Mouse (Mus musculus) limb, embryonic 14.5 days (tissue): ENCODE measurements around the gene Ap1b1. TPM values are rescaled to one million over a fixed set of nuclear protein-coding genes. Genes with fewer than 3 reads are reported as not detected.

Source experiments
- ATAC-seq: fragments of 200-750 bp; cut with Nextera tagmentation; 2 replicates; pipeline ENCODE4 v1.8.0; 2017; ENCODE audit warnings: low read depth, moderate number of reproducible peaks, moderate TSS enrichment; ENCODE audit not compliant: low FRiP score
- DNase-seq: peaks from one replicate; pipeline ENCODE4 v3.0.0-alpha.2; 2015; ENCODE audit warnings: low spot score
- H3K27ac ChIP-seq: fragments of 300-500 bp; sonication (generic); replicated peaks from 2 replicates; pipeline ENCODE4 v1.5.1; 2014; ENCODE audit warnings: low read depth, mild to moderate bottlenecking, low read length, moderate library complexity, mixed read lengths
- H3K27me3 ChIP-seq: fragments of 300-500 bp; sonication (generic); 2 replicates; pipeline ENCODE4 v1.6.1; 2014; ENCODE audit warnings: low read length, mixed read lengths; ENCODE audit not compliant: control insufficient read depth, insufficient read depth
- H3K36me3 ChIP-seq: fragments of 300-500 bp; sonication (generic); 2 replicates; pipeline ENCODE4 v1.6.1; 2014; ENCODE audit warnings: mild to moderate bottlenecking, low read length, moderate library complexity, mixed read lengths; ENCODE audit not compliant: control insufficient read depth, insufficient read depth
- H3K4me1 ChIP-seq: fragments of 300-500 bp; sonication (generic); 2 replicates; pipeline ENCODE4 v1.6.1; 2014; ENCODE audit warnings: antibody characterized with exemption, low read length, mixed read lengths; ENCODE audit not compliant: control insufficient read depth, insufficient read depth
- H3K4me2 ChIP-seq: fragments of 300-500 bp; sonication (generic); replicated peaks from 2 replicates; pipeline ENCODE4 v1.6.1; 2014; ENCODE audit warnings: low read depth, mild to moderate bottlenecking, low read length, moderate library complexity; ENCODE audit not compliant: severe bottlenecking
- H3K4me3 ChIP-seq: fragments of 300-500 bp; sonication (generic); replicated peaks from 2 replicates; pipeline ENCODE4 v1.5.1; 2014; ENCODE audit warnings: low read length
- H3K9ac ChIP-seq: fragments of 300-500 bp; sonication (generic); 2 replicates; pipeline ENCODE4 v1.6.1; 2014; ENCODE audit warnings: mild to moderate bottlenecking, low read depth, low read length, moderate library complexity; ENCODE audit not compliant: severe bottlenecking
- H3K9me3 ChIP-seq: fragments of 300-500 bp; sonication (generic); 2 replicates; pipeline ENCODE4 v1.6.1; 2016; ENCODE audit warnings: low read length; ENCODE audit not compliant: control insufficient read depth
- POLR2A ChIP-seq: fragments of 200-500 bp; IDR thresholded peaks from 2 replicates; pipeline ENCODE4 v1.8.0; 2012; ENCODE audit warnings: inconsistent platforms, mild to moderate bottlenecking, moderate library complexity, borderline replicate concordance; ENCODE audit not compliant: insufficient read depth, insufficient read length; ENCODE audit errors: extremely low read depth
- WGBS: fragments of 180-500 bp; shearing (Covaris S2); extraction: QIAGEN DNeasy Blood & Tissue Kit; methylation state at CpG from one replicate; pipeline ENCODE4 v1.1.7; 2014; 5-methylcytosine and 5-hydroxymethylcytosine counted together
- polyA plus RNA-seq, 2 experiments: library from polyadenylated mRNA; depleted of rRNA in 1 of 2; stranded (reverse) in 1 of 2; unstranded in 1 of 2; fragments of >200 nt; fragmentation: Nextera tagmentation in 1 of 2; extraction: Ambion mirVana in 1 of 2; gene quantifications; 2 replicates each; pipeline versions ENCODE4 v1.2.1 to v1.2.3; 2012 to 2014

Ap1b1 gene
- polyA plus RNA-seq, 2 experiments, result 49.0 to 52.0 TPM

DNA sequence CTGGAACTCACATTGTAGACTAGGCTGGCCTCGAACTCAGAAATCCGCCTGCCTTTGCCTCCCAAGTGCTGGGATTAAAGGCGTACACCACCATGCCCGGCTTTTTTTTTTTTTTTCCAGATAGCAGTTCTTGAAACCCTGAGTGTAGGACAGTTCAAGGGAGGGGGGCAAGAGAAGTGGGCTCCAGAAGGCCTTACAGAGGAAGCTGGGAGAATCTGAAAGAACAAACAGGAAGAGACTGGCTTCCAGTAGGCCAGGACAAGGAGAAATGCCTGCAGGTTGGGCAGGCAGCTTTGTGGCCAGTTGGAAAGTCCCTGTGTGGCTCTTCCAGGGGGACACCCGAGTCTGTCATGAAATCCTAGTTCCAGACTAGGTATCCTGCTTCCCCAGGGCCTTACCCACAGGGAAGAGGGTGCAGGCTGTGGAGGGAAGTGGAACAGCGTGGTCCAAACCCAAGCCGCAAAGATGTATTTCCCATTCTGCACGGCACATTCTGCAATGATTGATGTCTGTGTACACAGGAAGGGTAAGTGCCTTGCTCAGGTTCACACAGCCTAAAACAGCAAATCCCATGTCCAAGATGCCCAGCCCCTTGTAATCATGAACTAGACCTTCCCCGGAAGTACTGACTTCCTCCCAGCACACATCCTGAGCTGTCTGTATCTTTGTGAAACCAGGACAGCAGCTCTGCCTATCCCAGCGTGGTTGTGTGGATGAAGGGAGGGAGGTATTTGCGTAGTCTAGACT is 12.1 kb upstream of the Ap1b1 start:
- Histone ChIP-seq H3K9ac (no peak overlapping the region), H3K9me3 (no peaks in the 10 kb centered on the region), H3K27me3 (no peaks in the 10 kb centered on the region), H3K4me3 (no peak overlapping the region), H3K27ac (no peak overlapping the region), H3K4me1 (no peaks in the 10 kb centered on the region), H3K36me3 (no peaks in the 10 kb centered on the region), H3K4me2 (no peak overlapping the region)
- WGBS, result 72% methylated on average over 11 of the region's 11 CpGs
- DNase-seq (no peak), ATAC-seq (no peak)
- no peak for TF ChIP-seq POLR2A

DNA sequence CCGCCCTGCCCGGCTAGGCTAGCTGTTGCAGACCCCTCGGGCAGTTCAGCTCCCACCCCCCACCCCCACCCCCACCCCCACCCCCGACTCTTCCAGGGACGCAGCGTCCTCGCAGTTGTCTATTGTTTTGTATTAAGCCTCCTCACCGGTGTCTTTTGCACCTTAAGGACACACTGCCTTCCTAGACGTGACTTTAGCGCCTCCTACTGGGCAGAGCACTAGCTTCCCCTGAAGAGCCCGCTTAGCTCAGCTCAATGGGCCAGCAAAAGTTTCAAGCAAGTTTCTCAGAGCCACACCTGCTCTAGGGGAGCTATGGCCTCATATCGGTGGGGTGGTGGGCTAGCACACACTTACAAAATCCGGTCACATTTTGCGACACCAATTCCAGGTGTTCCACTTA is 11.0 kb upstream of the Ap1b1 start:
- no peaks in the 10 kb centered on the region for H3K36me3 ChIP-seq
- H3K27ac ChIP-seq, result no peak overlapping the region
- H3K4me3 ChIP-seq, result no peak overlapping the region
- H3K4me2 ChIP-seq, result no peak overlapping the region
- H3K4me1 ChIP-seq, result no peaks in the 10 kb centered on the region
- ATAC-seq (no peak), DNase-seq (peak; percentile 78)
- no peak for TF ChIP-seq POLR2A
- no peaks in the 10 kb centered on the region for H3K9me3 ChIP-seq
- 4% methylated on average over 13 of the region's 14 CpGs for WGBS
- no peaks in the 10 kb centered on the region for H3K27me3 ChIP-seq
- H3K9ac ChIP-seq, result no peak overlapping the region

DNA sequence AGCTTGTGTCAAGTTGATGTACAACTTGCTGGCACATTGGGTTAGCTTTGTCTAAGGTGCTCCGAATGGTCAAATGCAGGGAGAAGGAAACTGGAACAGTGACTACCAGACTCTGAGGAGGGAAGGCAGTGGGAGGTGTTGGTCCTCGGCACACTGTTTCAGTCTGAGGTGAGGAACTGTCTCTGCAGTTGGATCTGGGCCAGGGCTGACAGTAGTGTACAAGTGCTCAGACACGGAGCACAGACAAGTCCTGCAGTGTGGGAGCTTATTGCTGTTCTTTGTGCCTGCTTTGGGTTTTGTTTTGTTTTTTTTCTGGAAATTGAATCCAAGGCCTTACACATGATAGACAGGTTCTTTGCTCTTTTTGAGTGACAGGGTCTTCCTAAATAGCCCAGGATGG is 3.6 kb upstream of the Ap1b1 start:
- no peak overlapping the region for H3K4me3 ChIP-seq
- H3K9me3 ChIP-seq, result no peaks in the 10 kb centered on the region
- H3K27ac ChIP-seq, result no peak overlapping the region
- no peak overlapping the region for H3K9ac ChIP-seq
- TF ChIP-seq POLR2A, result no peak
- ATAC-seq (no peak), DNase-seq (no peak)
- peaks cover 10% of the 10 kb centered on the region for H3K4me1 ChIP-seq
- no peak overlapping the region for H3K4me2 ChIP-seq
- WGBS, result 68% methylated on average over 3 of the region's 3 CpGs
- H3K36me3 ChIP-seq, result no peaks in the 10 kb centered on the region
- H3K27me3 ChIP-seq, result no peaks in the 10 kb centered on the region

DNA sequence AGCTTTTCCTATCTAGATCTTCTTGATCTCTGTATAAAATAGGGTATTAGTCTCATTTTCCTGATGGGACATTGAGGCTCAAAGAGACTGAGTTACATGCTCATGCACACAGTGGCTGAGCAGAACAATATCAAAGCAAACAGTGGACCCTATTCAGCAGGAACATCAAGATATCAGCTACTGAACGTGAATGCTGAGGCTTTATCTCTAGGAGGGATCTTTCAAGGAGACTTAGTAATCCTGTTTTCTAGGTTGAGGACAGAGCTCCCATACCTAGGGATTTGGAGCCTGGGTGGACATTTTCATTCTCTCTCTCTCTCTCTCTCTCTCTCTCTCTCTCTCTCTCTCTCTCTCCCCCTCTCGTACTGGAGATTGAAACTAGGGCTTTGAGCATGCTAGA is 3.1 kb upstream of the Ap1b1 start:
- peaks cover 10% of the 10 kb centered on the region for H3K4me1 ChIP-seq
- H3K9ac ChIP-seq, result no peak overlapping the region
- no peak overlapping the region for H3K27ac ChIP-seq
- H3K36me3 ChIP-seq, result no peaks in the 10 kb centered on the region
- no peaks in the 10 kb centered on the region for H3K27me3 ChIP-seq
- ATAC-seq (no peak), DNase-seq (no peak)
- no peak overlapping the region for H3K4me3 ChIP-seq
- WGBS, result 51% methylated on average over 2 of the region's 2 CpGs
- no peaks in the 10 kb centered on the region for H3K9me3 ChIP-seq
- no peak for TF ChIP-seq POLR2A
- H3K4me2 ChIP-seq, result no peak overlapping the region

DNA sequence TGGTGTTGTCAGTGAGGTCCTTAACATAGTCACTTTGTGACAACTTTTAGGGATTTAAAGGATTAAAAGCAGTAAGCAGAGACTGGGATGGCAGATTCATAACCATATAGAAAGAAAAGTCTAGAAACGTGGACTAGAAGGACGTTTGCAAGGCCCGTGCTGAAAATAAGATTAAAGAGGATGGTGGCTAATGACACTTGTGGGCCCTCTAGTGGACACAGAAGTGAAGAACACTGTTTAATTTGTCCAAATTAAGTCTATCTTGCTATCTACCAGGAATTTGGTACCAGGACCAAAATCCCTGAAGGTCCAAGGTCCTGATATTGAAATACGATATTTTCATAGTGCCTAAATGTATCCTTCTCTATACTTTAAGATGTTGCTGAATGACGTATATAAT is 2.4 kb upstream of the Ap1b1 start:
- H3K9ac ChIP-seq, result no peak overlapping the region
- peak; percentile 66 for DNase-seq
- no peak for TF ChIP-seq POLR2A
- H3K4me2 ChIP-seq, result no peak overlapping the region
- H3K4me1 ChIP-seq, result peaks cover 10% of the 10 kb centered on the region
- no peak overlapping the region for H3K27ac ChIP-seq
- no peak for ATAC-seq
- no peaks in the 10 kb centered on the region for H3K27me3 ChIP-seq
- no peak overlapping the region for H3K4me3 ChIP-seq
- 3% methylated on average over 5 of the region's 5 CpGs for WGBS
- no peaks in the 10 kb centered on the region for H3K36me3 ChIP-seq
- no peaks in the 10 kb centered on the region for H3K9me3 ChIP-seq
